16 mouse cellular contexts compared by ENCODE assay signal in genomic region chr5:141857781-141858180, GRCm38 (mm10).
A peak's percentile ranks its signal among the peaks of the same experiment; 100 is the strongest.
DNase-seq lines count a peak whose midpoint lies in the region; ATAC-seq and TF ChIP-seq lines count a peak whose summit lies in the region.
"Had no signal": no experiment of that assay in that cellular context is flagged by ENCODE, and none has a peak within 500 bp of the region (broad histone marks: within the 10 kb centered on the region; RNA-seq: fewer than 3 reads in every experiment).

No protein-coding gene starts in this region.

- peak; percentile 93 for ATAC-seq in intestine, postnatal 0 days
- ATAC-seq in stomach, embryonic 15.5 days (ENCODE audit: insufficient read depth, low FRiP score, low read depth): peak; percentile 72
- ATAC-seq in activated CD4-positive, CD25-positive, alpha-beta regulatory T cell, adult 4 months: no peak
- ATAC-seq: hindbrain, postnatal 0 days had no signal

- 0 out of 2 replicates have a peak overlapping the region, but pooled peaks have one; percentile 28 for H3K27ac ChIP-seq in intestine, postnatal 0 days (ENCODE audit: low read depth, low read length)
- H3K27ac ChIP-seq in stomach, embryonic 15.5 days: no peak overlapping the region
- H3K27ac ChIP-seq in layer of hippocampus, adult 2 months: no peak overlapping the region
- H3K27ac ChIP-seq: embryonic facial prominence, embryonic 13.5 days; forebrain, embryonic 12.5 days; gastrocnemius, adult 2 months; heart, embryonic 15.5 days; hindbrain, postnatal 0 days had no signal

- no peaks in the 10 kb centered on the region for H3K9me3 ChIP-seq in intestine, postnatal 0 days (ENCODE audit: control insufficient read depth)
- H3K9me3 ChIP-seq in stomach, embryonic 15.5 days: no peaks in the 10 kb centered on the region
- H3K9me3 ChIP-seq: embryonic facial prominence, embryonic 13.5 days; forebrain, embryonic 12.5 days; heart, embryonic 15.5 days; midbrain, embryonic 12.5 days had no signal

- no peak for TF ChIP-seq CTCF in intestine, postnatal 0 days (IDR thresholded peaks at IDR 0.05; ENCODE audit: low read depth)
- no peak for TF ChIP-seq CTCF in layer of hippocampus, adult 2 months (conservative IDR thresholded peaks at IDR 0.05)

- peaks cover 4% of the 10 kb centered on the region for H3K4me1 ChIP-seq in intestine, postnatal 0 days (replicated peaks; ENCODE audit: control insufficient read depth, insufficient read depth, low read length)
- H3K4me1 ChIP-seq in stomach, embryonic 15.5 days: no peaks in the 10 kb centered on the region

- WGBS in intestine, postnatal 0 days: 14% methylated on average over 1 of the region's 1 CpGs
- WGBS in stomach, embryonic 15.5 days: 82% methylated on average over 1 of the region's 1 CpGs

- 0 out of 2 replicates have a peak overlapping the region, but pooled peaks have one; percentile 3 for H3K4me2 ChIP-seq in intestine, postnatal 0 days (replicated peaks; ENCODE audit: low read depth)
- H3K4me2 ChIP-seq in stomach, embryonic 15.5 days: no peak overlapping the region
- H3K4me2 ChIP-seq: embryonic facial prominence, embryonic 13.5 days; forebrain, embryonic 12.5 days; heart, embryonic 15.5 days; midbrain, embryonic 12.5 days had no signal

- DNase-seq in kidney, adult 9 months: peak; percentile 68
- DNase-seq in liver (peak; percentile 46), MN1 (ENCODE audit: low spot score) (no peak)
- DNase-seq in layer of hippocampus, adult 2 months (ENCODE audit: low spot score in 2 of 2): no peak
- DNase-seq: adrenal gland, postnatal 10 days; cerebellum, postnatal 25 days; gastrocnemius, adult 2 months; thymus, postnatal 36 days had no signal

- H3K4me3 ChIP-seq in intestine, postnatal 0 days (ENCODE audit: low read depth, low read length): no peak overlapping the region
- no peak overlapping the region for H3K4me3 ChIP-seq in stomach, embryonic 15.5 days (replicated peaks)
- no peak overlapping the region for H3K4me3 ChIP-seq in layer of hippocampus, adult 2 months
- H3K4me3 ChIP-seq: embryonic facial prominence, embryonic 13.5 days; forebrain, embryonic 12.5 days; gastrocnemius, adult 2 months; heart, embryonic 15.5 days; midbrain, embryonic 12.5 days had no signal

- H3K9ac ChIP-seq in intestine, postnatal 0 days (ENCODE audit: low read depth, low read length): no peak overlapping the region
- no peak overlapping the region for H3K9ac ChIP-seq in stomach, embryonic 15.5 days
- H3K9ac ChIP-seq: embryonic facial prominence, embryonic 13.5 days; forebrain, embryonic 12.5 days; heart, embryonic 15.5 days; midbrain, embryonic 12.5 days had no signal

- no peaks in the 10 kb centered on the region for H3K27me3 ChIP-seq in intestine, postnatal 0 days (replicated peaks; ENCODE audit: control insufficient read depth, insufficient read depth, low read length)
- no peaks in the 10 kb centered on the region for H3K27me3 ChIP-seq in stomach, embryonic 15.5 days (replicated peaks)
- H3K27me3 ChIP-seq: embryonic facial prominence, embryonic 13.5 days; heart, embryonic 15.5 days; midbrain, embryonic 12.5 days had no signal

- H3K36me3 ChIP-seq in intestine, postnatal 0 days (ENCODE audit: control insufficient read depth, insufficient read depth): no peaks in the 10 kb centered on the region
- no peaks in the 10 kb centered on the region for H3K36me3 ChIP-seq in stomach, embryonic 15.5 days
- H3K36me3 ChIP-seq: embryonic facial prominence, embryonic 13.5 days; forebrain, embryonic 12.5 days; heart, embryonic 15.5 days; midbrain, embryonic 12.5 days had no signal

Comparison
In these comparisons a context has a peak if more than half of its experiments do, and no peak if none do; other contexts are left out.
1. DNase-seq: peak in kidney, adult 9 months (single experiment) and liver (single experiment); none in layer of hippocampus, adult 2 months (0 of 2) and MN1 (single experiment).